Mouse (Mus musculus): ENCODE results near the gene Pax1.

Pax1 gene

GRCm38 (mm10) chr2:147372947-147373666 lies 11.4 kb downstream of the Pax1 start:
- no peak for DNase-seq (ENCODE audit: low spot score in 2 of 2)

- no peak for DNase-seq (ENCODE audit: low spot score in 2 of 2)
Measured at GRCm38 (mm10) chr2:147373667-147374007, 11.9 kb downstream of the Pax1 start.

GRCm38 (mm10) chr2:147374245-147374644 lies 12.5 kb downstream of the Pax1 start:
- no peak for DNase-seq (ENCODE audit: low spot score in 2 of 2)

- no peak for DNase-seq (ENCODE audit: low spot score in 2 of 2)
Measured at GRCm38 (mm10) chr2:147375019-147375715, 13.4 kb downstream of the Pax1 start.

GRCm38 (mm10) chr2:147378934-147379333 lies 17.2 kb downstream of the Pax1 start:
- no peak for DNase-seq (ENCODE audit: low spot score in 2 of 2)

- DNase-seq (ENCODE audit: low spot score in 2 of 2): no peak
Measured at GRCm38 (mm10) chr2:147383373-147383772, 21.6 kb downstream of the Pax1 start.

GRCm38 (mm10) chr2:147386949-147387348 lies 25.2 kb downstream of the Pax1 start:
- no peak for DNase-seq (ENCODE audit: low spot score in 2 of 2)

- no peak for DNase-seq (ENCODE audit: low spot score in 2 of 2)
Measured at GRCm38 (mm10) chr2:147409323-147409722, 47.6 kb downstream of the Pax1 start.

GRCm38 (mm10) chr2:147415037-147415436 lies 53.3 kb downstream of the Pax1 start:
- DNase-seq (ENCODE audit: low spot score in 2 of 2): no peak

GRCm38 (mm10) chr2:147424582-147425255 lies 63.0 kb downstream of the Pax1 start:
- no peak for DNase-seq (ENCODE audit: low spot score in 2 of 2)

- DNase-seq (ENCODE audit: low spot score in 2 of 2): no peak
Measured at GRCm38 (mm10) chr2:147429607-147430356, 68.1 kb downstream of the Pax1 start.

GRCm38 (mm10) chr2:147433120-147433519 lies 71.4 kb downstream of the Pax1 start:
- DNase-seq (ENCODE audit: low spot score in 2 of 2): no peak

Data from spleen, postnatal 14 days (tissue).